Mouse (Mus musculus) forebrain, postnatal 0 days (tissue): ENCODE results near the gene Olfr549. TPM values are rescaled to one million over a fixed set of nuclear protein-coding genes. Genes with fewer than 3 reads are reported as not detected.

Source experiments
- ATAC-seq: fragments of 200-750 bp; cut with Nextera tagmentation; 2 replicates; pipeline ENCODE4 v1.8.0; 2017; ENCODE audit warnings: mild to moderate bottlenecking, moderate library complexity
- DNase-seq: peaks from one replicate; pipeline ENCODE4 v3.0.0-alpha.2; 2015
- H3K27ac ChIP-seq: fragments of 300-500 bp; sonication (generic); 2 replicates; pipeline ENCODE4 v1.5.1; 2014; ENCODE audit warnings: low read depth, mild to moderate bottlenecking, antibody characterized with exemption, low read length, moderate library complexity, mixed read lengths
- H3K27me3 ChIP-seq: fragments of 300-500 bp; sonication (generic); 2 replicates; pipeline ENCODE4 v1.6.1; 2014; ENCODE audit warnings: mild to moderate bottlenecking, low read length, mixed read lengths; ENCODE audit not compliant: insufficient read depth
- H3K36me3 ChIP-seq: fragments of 300-500 bp; sonication (generic); 2 replicates; pipeline ENCODE4 v1.6.1; 2014; ENCODE audit warnings: mild to moderate bottlenecking, moderate library complexity; ENCODE audit not compliant: insufficient read depth
- H3K4me1 ChIP-seq: fragments of 300-500 bp; sonication (generic); 2 replicates; pipeline ENCODE4 v1.6.1; 2014; ENCODE audit warnings: antibody characterized with exemption; ENCODE audit not compliant: insufficient read depth
- H3K4me2 ChIP-seq: fragments of 300-500 bp; sonication (generic); 2 replicates; pipeline ENCODE4 v1.6.1; 2014; ENCODE audit warnings: low read depth, mild to moderate bottlenecking, moderate library complexity
- H3K4me3 ChIP-seq: fragments of 300-500 bp; sonication (generic); 2 replicates; pipeline ENCODE4 v1.5.1; 2014; ENCODE audit warnings: low read depth, low read length, mixed read lengths
- H3K9ac ChIP-seq: fragments of 300-500 bp; sonication (generic); 2 replicates; pipeline ENCODE4 v1.6.1; 2014; ENCODE audit warnings: mild to moderate bottlenecking
- H3K9me3 ChIP-seq: fragments of 300-500 bp; sonication (generic); 2 replicates; pipeline ENCODE4 v1.6.1; 2016; ENCODE audit warnings: low read length
- CTCF ChIP-seq: sonication (generic); IDR thresholded peaks from 2 replicates; pipeline ENCODE4 v1.5.1; 2016; ENCODE audit warnings: antibody characterized with exemption, control low read depth, low read depth
- WGBS: fragments of 180-500 bp; shearing (Covaris S2); extraction: QIAGEN DNeasy Blood & Tissue Kit; methylation state at CpG from one replicate; pipeline ENCODE4 v1.1.7; 2014; 5-methylcytosine and 5-hydroxymethylcytosine counted together
- polyA plus RNA-seq: library from polyadenylated mRNA; unstranded; fragments of >200 nt; fragmentation: Nextera tagmentation; extraction: Ambion mirVana; gene quantifications from 2 replicates; pipeline ENCODE4 v1.2.1, GENCODE M21; 2015
- total RNA-seq: library from RNA; depleted of rRNA; stranded (reverse); fragments of >200 nt; gene quantifications from 2 replicates; pipeline ENCODE4 v1.2.3, GENCODE M21; 2014

Olfr549 gene
- total and polyA plus RNA-seq, 2 experiments from 2014 or later, result not detected

- no peaks in the 10 kb centered on the region; the same call in 1 of the 2 replicates for H3K27me3 ChIP-seq
- DNase-seq (peak; percentile 94), ATAC-seq (peak; percentile 98)
- H3K36me3 ChIP-seq, result no peaks in the 10 kb centered on the region
- H3K4me3 ChIP-seq, result peak overlapping the region; percentile 54
- TF ChIP-seq CTCF, result peak; percentile 91
- no peaks in the 10 kb centered on the region for H3K4me1 ChIP-seq
- peak overlapping the region; percentile 81 for H3K9ac ChIP-seq
- 4% methylated on average over 54 of the region's 54 CpGs for WGBS
- no peaks in the 10 kb centered on the region for H3K9me3 ChIP-seq
- H3K4me2 ChIP-seq, result peak overlapping the region; percentile 95
- H3K27ac ChIP-seq, result no peak overlapping the region
These were observed 36.7 kb upstream of the Olfr549 start for GRCm38 (mm10) chr7:102512814-102513435.

- Histone ChIP-seq H3K4me1 (no peaks in the 10 kb centered on the region), H3K36me3 (no peaks in the 10 kb centered on the region), H3K4me3 (no peak overlapping the region), H3K9ac (no peak overlapping the region), H3K27ac (no peak overlapping the region), H3K4me2 (no peak overlapping the region), H3K27me3 (no peaks in the 10 kb centered on the region; the same call in 1 of the 2 replicates), H3K9me3 (no peaks in the 10 kb centered on the region)
- WGBS, result 71% methylated on average over 4 of the region's 4 CpGs
- no peak for ATAC-seq
- no peak for TF ChIP-seq CTCF
- no peak for DNase-seq
These were observed 35.5 kb upstream of the Olfr549 start for GRCm38 (mm10) chr7:102514144-102514543.

GRCm38 (mm10) chr7:102516261-102517050 is 33.2 kb upstream of the Olfr549 start:
- no peak overlapping the region for H3K27ac ChIP-seq
- H3K9me3 ChIP-seq, result no peaks in the 10 kb centered on the region
- no peak for TF ChIP-seq CTCF
- no peak overlapping the region for H3K4me2 ChIP-seq
- no peak for ATAC-seq
- H3K27me3 ChIP-seq, result no peaks in the 10 kb centered on the region; the same call in 1 of the 2 replicates
- no peaks in the 10 kb centered on the region for H3K4me1 ChIP-seq
- H3K36me3 ChIP-seq, result no peaks in the 10 kb centered on the region
- 43% methylated on average over 10 of the region's 10 CpGs for WGBS
- no peak overlapping the region for H3K9ac ChIP-seq
- peak; percentile 26 for DNase-seq
- H3K4me3 ChIP-seq, result no peak overlapping the region

DNA sequence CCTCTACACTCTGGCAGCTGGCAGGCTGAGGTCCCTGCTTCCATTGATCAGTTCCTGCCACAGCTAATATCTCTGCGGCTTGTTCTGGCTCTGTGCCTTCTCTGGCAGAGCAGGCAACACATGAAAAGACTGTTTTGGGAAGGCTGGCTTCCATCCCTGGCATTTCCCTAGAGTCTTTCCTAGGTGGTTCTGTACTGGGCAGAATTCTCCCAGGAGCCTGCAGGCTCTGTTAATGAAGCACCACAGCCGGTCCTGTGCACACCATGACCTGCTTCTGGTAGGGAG is 32.7 kb upstream of the Olfr549 start:
- DNase-seq, result peak; percentile 42
- no peaks in the 10 kb centered on the region for H3K36me3 ChIP-seq
- ATAC-seq, result 0 out of 2 replicates have a peak, but pooled peaks have one; percentile 13
- TF ChIP-seq CTCF, result no peak
- H3K4me2 ChIP-seq, result no peak overlapping the region
- H3K9me3 ChIP-seq, result no peaks in the 10 kb centered on the region
- no peak overlapping the region for H3K4me3 ChIP-seq
- 32% methylated on average over 2 of the region's 2 CpGs for WGBS
- no peaks in the 10 kb centered on the region; the same call in 1 of the 2 replicates for H3K27me3 ChIP-seq
- no peak overlapping the region for H3K27ac ChIP-seq
- H3K9ac ChIP-seq, result no peak overlapping the region
- H3K4me1 ChIP-seq, result no peaks in the 10 kb centered on the region

GRCm38 (mm10) chr7:102529052-102529451 is 20.6 kb upstream of the Olfr549 start:
- ATAC-seq, result no peak
- Histone ChIP-seq H3K4me3 (no peak overlapping the region), H3K9ac (no peak overlapping the region), H3K27ac (no peak overlapping the region), H3K4me2 (no peak overlapping the region), H3K9me3 (no peaks in the 10 kb centered on the region), H3K36me3 (no peaks in the 10 kb centered on the region), H3K27me3 (no peaks in the 10 kb centered on the region), H3K4me1 (no peaks in the 10 kb centered on the region)
- DNase-seq, result no peak
- TF ChIP-seq CTCF, result no peak
- 86% methylated on average over 1 of the region's 1 CpGs for WGBS

GRCm38 (mm10) chr7:102534449-102534848 is 15.2 kb upstream of the Olfr549 start, which contains the start of gene Olfr547:
Gene Olfr547, plus strand, starts transcription at chr7:102534749.
- Histone ChIP-seq H3K4me3 (no peak within 1 kb of the TSS), H3K27me3 (no peaks in the 10 kb centered on the region), H3K4me2 (no peak within 1 kb of the TSS), H3K4me1 (no peaks in the 10 kb centered on the region), H3K9ac (no peak within 1 kb of the TSS), H3K36me3 (no peaks in the 10 kb centered on the region), H3K9me3 (no peaks in the 10 kb centered on the region), H3K27ac (no peak within 1 kb of the TSS)
- DNase-seq (no peak), ATAC-seq (no peak)
- TF ChIP-seq CTCF, result no peak
- 75% methylated on average over 1 of the region's 1 CpGs for WGBS

DNA sequence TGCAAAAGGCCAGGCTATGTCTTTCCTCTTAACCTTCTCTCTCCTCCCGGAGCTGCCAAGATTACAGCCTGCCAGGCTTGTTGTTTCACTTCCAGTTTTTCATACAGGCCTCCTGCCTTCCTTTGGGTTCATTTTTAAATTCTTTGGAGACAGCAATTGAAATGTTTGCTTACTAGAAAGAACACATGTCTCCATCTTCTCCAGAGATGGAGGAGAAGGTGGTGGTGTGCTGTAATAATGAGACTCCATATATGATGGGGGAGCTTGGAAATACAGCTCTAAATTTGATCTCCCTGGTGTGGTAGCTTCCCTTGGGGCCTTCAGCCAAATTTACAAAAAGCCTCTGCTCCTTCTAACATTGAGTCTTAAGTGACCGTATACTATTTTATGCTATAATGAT is 9.1 kb upstream of the Olfr549 start, which contains the start of gene Olfr548-ps1:
Gene Olfr548-ps1 (plus strand): TSS at position 301 of the 400 bp plus-strand sequence.
- WGBS, result 89% methylated on average over 2 of the region's 2 CpGs
- ATAC-seq, result no peak

More for the DNA sequence above, 9.1 kb upstream of the Olfr549 start, which contains the start of gene Olfr548-ps1:
- Histone ChIP-seq H3K36me3 (no peaks in the 10 kb centered on the region), H3K27ac (no peak within 1 kb of the TSS), H3K4me3 (no peak within 1 kb of the TSS), H3K27me3 (no peaks in the 10 kb centered on the region), H3K4me1 (no peaks in the 10 kb centered on the region), H3K4me2 (no peak within 1 kb of the TSS), H3K9me3 (no peaks in the 10 kb centered on the region), H3K9ac (no peak within 1 kb of the TSS)
- no peak for TF ChIP-seq CTCF
- DNase-seq, result no peak
